Mouse (Mus musculus): ENCODE results near the gene Fnbp1. TPM values are rescaled to one million over a fixed set of nuclear protein-coding genes. Genes with fewer than 3 reads are reported as not detected.

Gene Fnbp1
- polyA plus RNA-seq, 1 experiment from 2014 or later: 34.1 TPM

DNA sequence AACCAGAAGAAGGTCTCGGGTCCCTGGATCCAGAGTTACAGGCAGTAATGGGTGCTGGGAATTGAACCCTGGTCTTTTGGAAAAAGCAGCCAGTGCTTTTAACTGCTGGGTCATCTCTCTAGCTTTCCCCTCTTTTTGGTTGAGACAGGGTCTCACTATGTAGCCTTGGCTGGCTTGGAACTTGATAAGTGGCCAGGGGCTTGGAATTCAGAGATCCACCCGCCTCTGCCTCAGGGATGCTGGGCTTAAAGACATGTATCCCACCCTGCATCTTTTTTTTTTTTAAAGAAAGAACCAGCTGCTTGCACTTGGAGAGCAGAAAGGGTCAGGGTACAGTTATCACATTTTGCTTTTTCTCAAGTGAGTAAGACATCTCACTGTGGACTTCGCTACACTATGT, 35.8 kb downstream of the Fnbp1 start:
- no peak overlapping the region for H3K9ac ChIP-seq (replicated peaks)
- WGBS: 91% methylated on average over 3 of the region's 3 CpGs
- H3K4me1 ChIP-seq: peaks cover 17% of the 10 kb centered on the region
- H3K9me3 ChIP-seq (replicated peaks): no peaks in the 10 kb centered on the region
- ATAC-seq (ENCODE audit: low FRiP score): no peak
- no peak overlapping the region for H3K4me3 ChIP-seq (replicated peaks)
- H3K36me3 ChIP-seq: 0 out of 2 replicates have a peak, but pooled peaks cover 3% of the 10 kb centered on the region
- H3K4me2 ChIP-seq: no peak overlapping the region
- H3K27me3 ChIP-seq (replicated peaks): no peaks in the 10 kb centered on the region
- H3K27ac ChIP-seq (replicated peaks): no peak overlapping the region

DNA sequence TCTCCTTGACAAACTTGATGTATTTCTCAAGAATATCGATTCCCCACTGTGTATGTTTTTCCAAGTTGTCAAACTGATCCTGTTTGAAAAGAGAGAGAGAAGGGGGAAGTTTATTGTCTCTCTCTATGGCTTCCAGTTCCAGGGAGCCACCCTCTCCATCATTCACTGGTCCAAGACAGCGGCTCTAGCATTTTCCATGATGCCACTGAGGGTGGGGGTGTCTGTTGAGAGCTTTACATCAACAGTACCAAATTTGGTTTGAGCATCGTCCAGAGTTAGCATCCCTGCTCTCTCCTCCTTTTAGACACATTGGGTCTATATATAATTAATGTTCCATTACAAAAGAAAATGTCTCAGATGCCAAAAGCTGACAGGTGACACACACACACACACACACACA, 36.5 kb downstream of the Fnbp1 start:
- ATAC-seq (ENCODE audit: low FRiP score): no peak
- Histone ChIP-seq H3K4me3 (replicated peaks) (no peak overlapping the region), H3K9me3 (replicated peaks) (no peaks in the 10 kb centered on the region), H3K36me3 (peaks cover 3% of the 10 kb centered on the region; the same call in 1 of the 2 replicates), H3K27ac (replicated peaks) (no peak overlapping the region), H3K27me3 (replicated peaks) (no peaks in the 10 kb centered on the region), H3K4me1 (peaks cover 17% of the 10 kb centered on the region), H3K9ac (replicated peaks) (no peak overlapping the region), H3K4me2 (no peak overlapping the region)
- WGBS: 83% methylated on average over 3 of the region's 3 CpGs

DNA sequence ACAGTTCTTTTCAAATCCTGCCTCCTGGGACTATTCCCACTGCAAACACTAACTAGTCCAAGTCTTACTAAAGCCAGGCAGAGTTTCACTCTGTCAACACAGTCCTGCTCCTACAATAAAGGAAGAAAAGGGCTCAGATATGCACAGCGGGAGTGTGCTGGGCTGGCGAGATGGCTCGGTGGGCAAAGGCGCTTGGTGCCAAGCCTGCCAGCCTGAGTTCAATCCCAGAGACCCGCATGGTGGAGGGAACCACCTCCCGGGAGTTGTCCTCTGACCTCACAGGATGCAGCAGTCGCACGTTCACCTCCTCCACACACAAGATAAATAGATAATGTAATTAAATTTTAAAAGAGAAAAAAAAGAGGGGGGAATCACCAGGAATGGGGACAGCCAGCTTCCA, 38.5 kb downstream of the Fnbp1 start:
- ATAC-seq (ENCODE audit: low FRiP score): no peak
- H3K4me3 ChIP-seq (replicated peaks): no peak overlapping the region
- no peak overlapping the region for H3K27ac ChIP-seq (replicated peaks)
- H3K36me3 ChIP-seq: peaks cover 8% of the 10 kb centered on the region; the same call in 1 of the 2 replicates
- WGBS: 78% methylated on average over 8 of the region's 8 CpGs
- H3K27me3 ChIP-seq (replicated peaks): no peaks in the 10 kb centered on the region
- no peak overlapping the region for H3K9ac ChIP-seq (replicated peaks)
- H3K4me2 ChIP-seq: no peak overlapping the region
- no peaks in the 10 kb centered on the region for H3K9me3 ChIP-seq (replicated peaks)
- peaks cover 17% of the 10 kb centered on the region for H3K4me1 ChIP-seq

DNA sequence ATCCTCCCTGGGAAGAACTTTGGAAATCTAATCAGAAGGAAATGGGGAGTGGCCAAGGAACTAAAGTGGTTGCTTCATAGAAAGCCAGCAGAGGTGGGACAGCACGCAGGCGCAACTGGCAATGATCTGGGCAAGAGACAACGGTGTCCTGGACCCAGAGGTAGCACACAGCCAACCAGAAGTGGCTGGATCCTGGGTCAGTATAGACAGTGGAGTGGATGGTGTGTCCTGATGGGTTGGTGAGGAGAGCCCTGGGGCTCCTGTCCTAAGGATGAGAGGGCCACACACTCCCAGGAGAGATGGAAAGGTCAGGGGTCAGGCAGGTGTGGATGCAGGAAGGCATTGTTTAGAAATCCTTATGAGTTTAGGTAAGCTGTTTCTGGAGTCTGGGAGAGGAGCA, 40.5 kb downstream of the Fnbp1 start:
- H3K27me3 ChIP-seq (replicated peaks): no peaks in the 10 kb centered on the region
- no peaks in the 10 kb centered on the region for H3K9me3 ChIP-seq (replicated peaks)
- no peak for ATAC-seq (ENCODE audit: low FRiP score)
- WGBS: 87% methylated on average over 3 of the region's 3 CpGs
- no peak overlapping the region for H3K4me3 ChIP-seq (replicated peaks)
- H3K4me2 ChIP-seq: no peak overlapping the region
- H3K9ac ChIP-seq (replicated peaks): no peak overlapping the region
- H3K4me1 ChIP-seq: peaks cover 2% of the 10 kb centered on the region
- H3K27ac ChIP-seq (replicated peaks): no peak overlapping the region
- H3K36me3 ChIP-seq: peaks cover 8% of the 10 kb centered on the region; the same call in 1 of the 2 replicates

DNA sequence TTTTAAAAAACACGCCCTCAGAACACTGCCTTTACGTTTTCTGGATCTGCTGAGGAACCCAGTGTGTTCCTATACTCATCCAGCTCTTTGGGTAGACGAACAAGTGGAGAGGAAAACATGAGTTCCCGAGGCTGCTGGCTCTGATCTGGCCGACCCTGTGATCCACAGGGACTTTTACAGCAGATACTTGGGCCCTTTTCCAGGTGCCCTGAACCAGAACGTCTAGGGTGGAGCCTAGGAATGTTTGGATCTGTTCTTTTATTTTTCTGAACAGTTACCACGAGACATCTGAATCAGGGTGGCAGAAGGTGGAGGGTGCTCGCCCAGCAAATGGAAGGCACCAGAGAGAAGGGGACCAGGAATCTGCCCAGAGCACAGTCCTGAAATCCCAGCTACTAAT, 42.7 kb downstream of the Fnbp1 start:
- H3K4me3 ChIP-seq (replicated peaks): no peak overlapping the region
- H3K9ac ChIP-seq (replicated peaks): no peak overlapping the region
- H3K9me3 ChIP-seq (replicated peaks): no peaks in the 10 kb centered on the region
- H3K27ac ChIP-seq (replicated peaks): no peak overlapping the region
- H3K27me3 ChIP-seq (replicated peaks): no peaks in the 10 kb centered on the region
- H3K4me2 ChIP-seq: no peak overlapping the region
- H3K4me1 ChIP-seq: no peaks in the 10 kb centered on the region
- no peak for ATAC-seq (ENCODE audit: low FRiP score)
- peaks cover 8% of the 10 kb centered on the region; the same call in 1 of the 2 replicates for H3K36me3 ChIP-seq
- 84% methylated on average over 8 of the region's 8 CpGs for WGBS

DNA sequence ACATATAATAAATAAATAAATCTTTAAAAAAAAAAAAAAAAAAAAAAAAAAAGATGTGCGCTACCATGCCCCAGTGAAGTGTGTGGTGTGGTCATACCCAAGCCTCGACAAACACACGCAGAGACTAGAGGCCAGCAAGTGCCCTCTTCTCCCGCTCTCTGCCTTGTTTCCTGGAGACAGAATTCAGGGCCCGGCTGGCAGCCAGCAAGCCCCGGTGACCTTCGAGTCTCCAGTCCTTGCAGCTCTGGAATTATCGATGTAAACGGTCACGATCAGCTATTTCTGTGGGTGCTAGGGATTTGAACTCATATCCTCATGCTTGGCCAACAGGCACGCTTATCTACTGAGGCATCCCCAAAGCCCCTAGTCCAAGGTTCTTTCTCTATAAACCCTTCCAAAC, 43.2 kb downstream of the Fnbp1 start:
- H3K4me1 ChIP-seq: no peaks in the 10 kb centered on the region
- H3K27ac ChIP-seq (replicated peaks): no peak overlapping the region
- H3K9me3 ChIP-seq (replicated peaks): no peaks in the 10 kb centered on the region
- peaks cover 8% of the 10 kb centered on the region; the same call in 1 of the 2 replicates for H3K36me3 ChIP-seq
- ATAC-seq (ENCODE audit: low FRiP score): no peak
- H3K9ac ChIP-seq (replicated peaks): no peak overlapping the region
- H3K4me2 ChIP-seq: no peak overlapping the region
- no peak overlapping the region for H3K4me3 ChIP-seq (replicated peaks)
- H3K27me3 ChIP-seq (replicated peaks): no peaks in the 10 kb centered on the region
- 97% methylated on average over 11 of the region's 11 CpGs for WGBS

DNA sequence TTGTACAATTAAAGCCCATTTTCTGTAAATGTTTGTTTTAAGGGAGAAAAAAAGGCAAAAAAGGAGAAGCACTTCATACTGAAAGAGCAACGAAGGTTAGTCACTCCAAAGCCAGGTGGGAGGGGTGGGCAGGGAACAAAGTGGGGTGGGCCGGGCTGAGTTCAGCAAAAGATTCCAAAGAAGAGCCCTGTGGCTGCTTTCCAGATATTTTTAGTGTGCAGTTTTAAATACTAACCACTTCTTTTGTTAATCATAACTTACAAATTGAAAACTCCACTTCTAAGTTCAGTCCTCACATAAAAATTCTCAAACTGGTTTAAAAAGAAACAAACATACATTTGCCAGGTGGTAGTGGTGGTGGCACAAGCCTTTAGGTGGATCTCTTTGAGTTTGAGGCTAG, 44.5 kb downstream of the Fnbp1 start:
- Histone ChIP-seq H3K4me3 (replicated peaks) (no peak overlapping the region), H3K4me2 (no peak overlapping the region), H3K36me3 (peaks cover 8% of the 10 kb centered on the region; the same call in 1 of the 2 replicates), H3K27ac (replicated peaks) (no peak overlapping the region), H3K9ac (replicated peaks) (no peak overlapping the region), H3K4me1 (no peaks in the 10 kb centered on the region), H3K9me3 (replicated peaks) (no peaks in the 10 kb centered on the region), H3K27me3 (replicated peaks) (no peaks in the 10 kb centered on the region)
- 88% methylated on average over 2 of the region's 2 CpGs for WGBS
- ATAC-seq (ENCODE audit: low FRiP score): no peak

DNA sequence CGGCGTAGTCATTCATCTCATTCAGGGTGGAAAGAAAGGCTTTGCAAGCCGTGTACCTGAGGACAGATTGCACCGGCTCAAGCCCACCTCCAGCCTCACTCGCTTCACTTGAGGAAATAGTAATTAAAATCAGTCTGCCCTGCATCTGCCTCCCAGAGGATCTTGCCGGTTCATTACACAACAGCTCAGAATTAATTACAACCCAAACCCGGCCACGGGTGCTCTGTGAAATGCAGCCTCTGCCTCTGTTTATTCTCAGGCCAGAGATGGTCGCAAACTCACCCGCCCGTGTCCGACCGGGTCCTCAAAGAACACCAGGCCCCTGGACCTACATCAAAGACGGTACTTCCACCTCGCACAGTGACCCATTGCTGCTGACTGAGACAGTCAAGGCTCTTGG, 45.7 kb downstream of the Fnbp1 start:
- Histone ChIP-seq H3K9me3 (replicated peaks) (no peaks in the 10 kb centered on the region), H3K4me3 (replicated peaks) (no peak overlapping the region), H3K36me3 (peaks cover 6% of the 10 kb centered on the region; the same call in 1 of the 2 replicates), H3K27me3 (replicated peaks) (no peaks in the 10 kb centered on the region), H3K27ac (replicated peaks) (no peak overlapping the region), H3K4me1 (no peaks in the 10 kb centered on the region), H3K9ac (replicated peaks) (no peak overlapping the region), H3K4me2 (no peak overlapping the region)
- WGBS: 43% methylated on average over 15 of the region's 15 CpGs
- no peak for ATAC-seq (ENCODE audit: low FRiP score)

DNA sequence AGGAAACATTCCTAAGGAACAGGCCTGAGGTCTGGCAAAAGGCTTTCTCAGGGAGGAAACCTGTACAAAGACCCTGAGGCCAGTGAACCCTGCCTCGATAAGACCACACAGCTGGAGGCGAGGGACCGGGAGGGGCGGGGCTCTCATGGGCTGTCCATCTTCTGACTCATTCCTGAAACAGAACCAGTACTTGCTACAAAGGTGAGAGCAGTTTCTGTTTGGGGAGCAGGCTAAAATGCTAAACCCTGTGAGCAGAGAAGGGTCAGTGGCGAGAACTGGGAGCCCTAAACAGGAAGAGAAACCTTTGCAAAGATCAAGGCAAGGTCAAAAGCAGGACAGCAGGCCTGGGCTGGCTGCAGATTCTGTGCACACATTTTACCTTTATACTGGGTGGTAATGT, 47.2 kb downstream of the Fnbp1 start:
- Histone ChIP-seq H3K9ac (replicated peaks) (no peak overlapping the region), H3K4me2 (no peak overlapping the region), H3K27ac (replicated peaks) (no peak overlapping the region), H3K4me1 (0 out of 2 replicates have a peak, but pooled peaks cover 3% of the 10 kb centered on the region), H3K27me3 (replicated peaks) (no peaks in the 10 kb centered on the region), H3K9me3 (replicated peaks) (no peaks in the 10 kb centered on the region), H3K4me3 (replicated peaks) (no peak overlapping the region), H3K36me3 (no peaks in the 10 kb centered on the region)
- ATAC-seq (ENCODE audit: low FRiP score): no peak
- WGBS: 74% methylated on average over 5 of the region's 5 CpGs

DNA sequence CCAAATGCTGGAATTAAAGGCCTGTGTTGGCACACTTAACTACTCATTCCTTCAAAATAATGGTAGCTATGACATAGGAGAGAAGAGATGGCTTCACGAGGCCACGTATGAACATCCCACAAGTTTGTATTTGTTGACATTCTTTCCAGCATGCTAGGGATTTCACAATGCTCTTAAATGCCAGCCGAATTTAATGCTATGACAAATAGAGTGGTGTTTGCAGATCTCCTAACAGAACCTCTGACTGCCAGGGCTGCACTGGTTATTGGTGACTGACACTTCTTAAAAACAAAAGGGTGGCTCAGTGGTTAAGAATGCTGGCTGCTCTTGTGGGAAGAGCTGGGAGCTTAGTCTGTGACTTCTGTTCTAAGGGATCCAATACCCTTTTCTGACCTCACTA, 48.9 kb downstream of the Fnbp1 start:
- no peak for ATAC-seq (ENCODE audit: low FRiP score)
- H3K27ac ChIP-seq (replicated peaks): no peak overlapping the region
- WGBS: 93% methylated on average over 3 of the region's 3 CpGs

DNA sequence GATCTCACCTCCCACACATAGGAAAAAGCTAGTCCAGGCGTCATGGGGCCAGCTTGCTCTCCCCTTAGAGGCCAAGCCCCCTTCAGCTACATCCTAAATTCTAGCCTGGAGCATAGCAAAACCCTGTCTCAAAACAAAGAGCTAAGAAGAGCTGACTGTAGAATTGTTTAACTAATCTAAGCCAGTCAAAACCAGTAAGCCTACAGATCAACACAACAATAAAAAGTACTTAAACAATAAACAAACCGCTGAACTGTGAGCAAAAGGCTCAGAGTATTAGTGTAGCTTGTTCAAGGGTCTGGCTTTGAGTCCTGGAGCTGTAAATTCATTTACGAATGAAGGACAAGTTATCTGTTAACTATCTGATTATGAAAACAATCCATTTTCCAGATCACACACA, 50.6 kb downstream of the Fnbp1 start:
- Histone ChIP-seq H3K4me3 (replicated peaks) (no peak overlapping the region), H3K9ac (replicated peaks) (no peak overlapping the region)
- WGBS: 58% methylated on average over 3 of the region's 3 CpGs

More for the DNA sequence above, 48.9 kb downstream of the Fnbp1 start:
- H3K4me3 ChIP-seq (replicated peaks): no peak overlapping the region
- H3K36me3 ChIP-seq: no peaks in the 10 kb centered on the region
- peaks cover 15% of the 10 kb centered on the region for H3K4me1 ChIP-seq
- no peak overlapping the region for H3K4me2 ChIP-seq
- H3K27me3 ChIP-seq (replicated peaks): no peaks in the 10 kb centered on the region
- no peak overlapping the region for H3K9ac ChIP-seq (replicated peaks)
- no peaks in the 10 kb centered on the region for H3K9me3 ChIP-seq (replicated peaks)

DNA sequence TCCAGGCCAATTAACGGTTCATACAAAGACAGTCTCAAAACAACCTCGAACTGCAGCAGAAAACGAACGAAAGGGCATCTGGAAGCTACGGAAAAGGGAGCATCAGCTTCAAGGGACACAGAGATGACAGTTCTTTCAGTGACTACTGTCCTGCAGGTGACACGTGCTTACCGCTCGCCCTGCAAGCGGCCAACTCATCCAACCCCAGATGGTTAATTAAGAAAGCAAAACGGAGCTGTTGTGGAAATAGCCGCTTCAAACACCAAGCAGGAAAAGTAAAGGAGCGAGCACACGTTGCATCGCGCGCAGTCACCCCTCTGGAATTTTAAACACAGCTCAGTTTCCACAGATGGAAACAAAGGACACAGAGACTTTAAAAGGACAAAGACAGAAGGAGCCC, 52.2 kb downstream of the Fnbp1 start:
- no peaks in the 10 kb centered on the region for H3K27me3 ChIP-seq (replicated peaks)
- H3K27ac ChIP-seq (replicated peaks): no peak overlapping the region
- WGBS: 67% methylated on average over 16 of the region's 16 CpGs
- peaks cover 26% of the 10 kb centered on the region for H3K4me1 ChIP-seq
- 0 out of 2 replicates have a peak, but pooled peaks cover 10% of the 10 kb centered on the region for H3K36me3 ChIP-seq
- no peak for ATAC-seq (ENCODE audit: low FRiP score)
- H3K4me3 ChIP-seq (replicated peaks): no peak overlapping the region
- H3K4me2 ChIP-seq: no peak overlapping the region
- H3K9ac ChIP-seq (replicated peaks): no peak overlapping the region
- H3K9me3 ChIP-seq (replicated peaks): no peaks in the 10 kb centered on the region

More for the DNA sequence above, 50.6 kb downstream of the Fnbp1 start:
- no peaks in the 10 kb centered on the region for H3K27me3 ChIP-seq (replicated peaks)
- H3K9me3 ChIP-seq (replicated peaks): no peaks in the 10 kb centered on the region
- no peak overlapping the region for H3K4me2 ChIP-seq
- H3K27ac ChIP-seq (replicated peaks): no peak overlapping the region
- H3K36me3 ChIP-seq: no peaks in the 10 kb centered on the region
- no peak for ATAC-seq (ENCODE audit: low FRiP score)
- H3K4me1 ChIP-seq: peaks cover 26% of the 10 kb centered on the region

DNA sequence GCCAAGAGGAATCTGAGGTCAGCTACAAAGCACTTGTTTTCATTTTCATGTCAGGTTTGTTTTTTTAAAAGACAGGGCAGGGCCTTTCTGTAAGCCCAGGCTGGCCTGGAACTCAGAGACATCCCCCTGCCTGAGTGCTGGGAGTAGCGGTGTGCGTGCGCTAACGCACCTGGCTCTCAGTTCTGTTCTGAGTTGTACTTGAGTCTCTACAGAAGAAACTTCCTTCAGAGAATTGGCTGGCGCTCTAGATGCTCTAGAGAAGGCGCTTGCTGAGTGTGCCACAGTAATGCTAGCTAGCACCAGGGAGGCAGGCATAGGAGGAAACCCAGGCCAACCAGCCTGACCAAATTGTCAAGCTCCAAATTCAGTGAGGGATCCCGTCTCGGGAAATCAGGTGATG, 52.9 kb downstream of the Fnbp1 start:
- H3K9me3 ChIP-seq (replicated peaks): no peaks in the 10 kb centered on the region
- peaks cover 16% of the 10 kb centered on the region for H3K36me3 ChIP-seq
- H3K27me3 ChIP-seq (replicated peaks): no peaks in the 10 kb centered on the region
- 82% methylated on average over 8 of the region's 8 CpGs for WGBS
- no peak overlapping the region for H3K9ac ChIP-seq (replicated peaks)
- no peak for ATAC-seq (ENCODE audit: low FRiP score)
- H3K4me1 ChIP-seq: peaks cover 26% of the 10 kb centered on the region
- no peak overlapping the region for H3K27ac ChIP-seq (replicated peaks)
- no peak overlapping the region for H3K4me2 ChIP-seq
- H3K4me3 ChIP-seq (replicated peaks): no peak overlapping the region

Data from neural tube, embryonic 15.5 days (tissue).